Mouse (Mus musculus): ENCODE data around the gene Aox2. TPM values are rescaled to one million over a fixed set of nuclear protein-coding genes. Genes with fewer than 3 reads are reported as not detected.
A peak's percentile ranks its signal among the peaks of the same experiment; 100 is the strongest.

Gene Aox2
- total RNA-seq, 2 experiments from 2014 or later: 0.10 to 0.11 TPM

GRCm38 (mm10) chr1:58423371-58424248 is 145.5 kb downstream of the Aox2 start, which contains the start of gene Clk1:
Gene Clk1, minus strand, starts transcription at chr1:58424066.
- no peak for TF ChIP-seq CTCF (IDR thresholded peaks at IDR 0.05)
- Histone ChIP-seq H3K27ac (peak within 1 kb of the TSS; percentile 99), H3K4me3 (peak within 1 kb of the TSS; percentile 87)
- intact Hi-C loops (cut with DNase I): loop anchor here (2.0 to 5.0 kb wide), 2 partner anchors 21 to 289 kb away; partner anchors contain the start of genes Cflar, Nif3l1 and Ppil3
- peak; percentile 98 for DNase-seq

- TF ChIP-seq CTCF (IDR thresholded peaks at IDR 0.05): no peak
- no peak for DNase-seq
- intact Hi-C loops (cut with DNase I): loop anchor here (2.0 to 5.0 kb wide), 2 partner anchors 20 to 288 kb away; partner anchors contain the start of genes Cflar, Nif3l1 and Ppil3
- peak overlapping the region; percentile 99 for H3K27ac ChIP-seq
- H3K4me3 ChIP-seq: no peak overlapping the region
These were observed 146.4 kb downstream of the Aox2 start for GRCm38 (mm10) chr1:58424551-58424950.

Other genes with a start within 250 kb of the Aox2 start
- gene Aox1, start 248.4 kb upstream of the Aox2 start, total RNA-seq (2021): 10 to 100 TPM in 1 of 2 experiments, 1 to 10 TPM in 1; 8.2 to 10.8 TPM
- gene Aox3, start 165.2 kb upstream of the Aox2 start, total RNA-seq (2021): 1 to 10 TPM in 1 of 2 experiments, under 1 TPM in 1; 0.45 to 1.1 TPM
- gene Aox4, start 67.9 kb upstream of the Aox2 start, total RNA-seq (2021): not detected
- gene Bzw1, start 114.6 kb downstream of the Aox2 start, total RNA-seq (2021): 10 to 100 TPM; 43.3 to 50.5 TPM
- gene Clk1, start 145.7 kb downstream of the Aox2 start, total RNA-seq (2021): 10 to 100 TPM; 46.4 to 52.1 TPM
- 1 to 10 TPM; 7.7 to 9.4 TPM for gene Nif3l1, start 166.8 kb downstream of the Aox2 start, total RNA-seq (2021)
- gene Ppil3, start 167.2 kb downstream of the Aox2 start, total RNA-seq (2021): 10 to 100 TPM; 13.6 to 13.9 TPM
- gene Orc2, start 226.8 kb downstream of the Aox2 start, total RNA-seq (2021): 10 to 100 TPM; 12.5 to 12.7 TPM

All from gastrocnemius, adult 2 months (tissue).